Mouse (Mus musculus) stomach, postnatal 0 days (tissue): Measurements from ENCODE around the gene Tmem189. TPM values are rescaled to one million over a fixed set of nuclear protein-coding genes. Genes with fewer than 3 reads are reported as not detected.
A peak's percentile ranks its signal among the peaks of the same experiment; 100 is the strongest.
"Not testable (repeated sequence)": the region's sequence is repeated elsewhere in the genome, so short reads cannot be mapped to it uniquely, and the experiment has no call there.

ENCODE experiments used
- ATAC-seq: fragments of 200-750 bp; cut with Nextera tagmentation; 2 replicates; pipeline ENCODE4 v1.8.0; 2017; ENCODE audit not compliant: low FRiP score, low TSS enrichment
- DNase-seq: peaks from one replicate; pipeline ENCODE4 v3.0.0-alpha.2; 2016; ENCODE audit warnings: low spot score
- H3K27ac ChIP-seq: fragments of 300-500 bp; sonication (generic); replicated peaks from 2 replicates; pipeline ENCODE4 v1.5.1; 2014; ENCODE audit warnings: mild to moderate bottlenecking, control low read depth
- H3K27me3 ChIP-seq: fragments of 300-500 bp; sonication (generic); 2 replicates; pipeline ENCODE4 v1.6.1; 2014; ENCODE audit warnings: low read length; ENCODE audit not compliant: control insufficient read depth, insufficient read depth
- H3K36me3 ChIP-seq: fragments of 300-500 bp; sonication (generic); 2 replicates; pipeline ENCODE4 v1.6.1; 2014; ENCODE audit warnings: low read length, mixed read lengths; ENCODE audit not compliant: control insufficient read depth, insufficient read depth
- H3K4me1 ChIP-seq: fragments of 300-500 bp; sonication (generic); replicated peaks from 2 replicates; pipeline ENCODE4 v1.6.1; 2014; ENCODE audit warnings: antibody characterized with exemption; ENCODE audit not compliant: control insufficient read depth, insufficient read depth
- H3K4me2 ChIP-seq: fragments of 300-500 bp; sonication (generic); replicated peaks from 2 replicates; pipeline ENCODE4 v1.6.1; 2014; ENCODE audit warnings: low read depth, mild to moderate bottlenecking, control low read depth, moderate library complexity
- H3K4me3 ChIP-seq: fragments of 300-500 bp; sonication (generic); 2 replicates; pipeline ENCODE4 v1.5.1; 2014; ENCODE audit warnings: low read depth, low read length, control low read depth
- H3K9ac ChIP-seq: fragments of 300-500 bp; sonication (generic); 2 replicates; pipeline ENCODE4 v1.6.1; 2014; ENCODE audit warnings: mild to moderate bottlenecking, low read length, control low read depth, mixed read lengths
- H3K9me3 ChIP-seq: fragments of 300-500 bp; sonication (generic); 2 replicates; pipeline ENCODE4 v1.6.1; 2016; ENCODE audit warnings: low read length; ENCODE audit not compliant: control insufficient read depth
- CTCF ChIP-seq: IDR thresholded peaks from 2 replicates; pipeline ENCODE4 v1.5.1; 2016; ENCODE audit warnings: antibody characterized with exemption, low read depth, mild to moderate bottlenecking, moderate library complexity
- EP300 ChIP-seq: optimal IDR thresholded peaks from 2 replicates; pipeline ENCODE3; 2016; ENCODE audit warnings: antibody characterized with exemption
- WGBS: fragments of 180-500 bp; shearing (Covaris S2); extraction: QIAGEN DNeasy Blood & Tissue Kit; methylation state at CpG from one replicate; pipeline ENCODE4 v1.1.7; 2014; 5-methylcytosine and 5-hydroxymethylcytosine counted together
- polyA plus RNA-seq: library from polyadenylated mRNA; unstranded; fragments of >200 nt; fragmentation: Nextera tagmentation; extraction: Ambion mirVana; gene quantifications from 2 replicates; pipeline ENCODE4 v1.2.1, GENCODE M21; 2015

Tmem189 gene
- polyA plus RNA-seq, 1 experiment from 2014 or later: 74.6 TPM

GRCm38 (mm10) chr2:167613335-167613734 lies 76.3 kb downstream of the Tmem189 start:
- H3K36me3 ChIP-seq: peaks cover 24% of the 10 kb centered on the region
- not testable (repeated sequence) for H3K4me1 ChIP-seq, H3K9me3 ChIP-seq, H3K27me3 ChIP-seq, ATAC-seq, H3K4me2 ChIP-seq, H3K27ac ChIP-seq, H3K9ac ChIP-seq, H3K4me3 ChIP-seq, DNase-seq
- WGBS: 96% methylated on average over 7 of the region's 7 CpGs
- peak; percentile 50 for TF ChIP-seq CTCF

GRCm38 (mm10) chr2:167612122-167612521 lies 77.5 kb downstream of the Tmem189 start:
- peaks cover 23% of the 10 kb centered on the region for H3K36me3 ChIP-seq
- no peak for DNase-seq
- ATAC-seq: 0 out of 2 replicates have a peak, but pooled peaks have one; percentile 13
- no peaks in the 10 kb centered on the region for H3K27me3 ChIP-seq
- H3K27ac ChIP-seq: no peak overlapping the region
- no peaks in the 10 kb centered on the region for H3K4me1 ChIP-seq
- H3K4me2 ChIP-seq: no peak overlapping the region
- WGBS: 86% methylated on average over 14 of the region's 14 CpGs
- no peak overlapping the region for H3K9ac ChIP-seq
- no peak overlapping the region for H3K4me3 ChIP-seq
- no peaks in the 10 kb centered on the region for H3K9me3 ChIP-seq
- TF ChIP-seq CTCF (no peak), EP300 (no peak)

DNA sequence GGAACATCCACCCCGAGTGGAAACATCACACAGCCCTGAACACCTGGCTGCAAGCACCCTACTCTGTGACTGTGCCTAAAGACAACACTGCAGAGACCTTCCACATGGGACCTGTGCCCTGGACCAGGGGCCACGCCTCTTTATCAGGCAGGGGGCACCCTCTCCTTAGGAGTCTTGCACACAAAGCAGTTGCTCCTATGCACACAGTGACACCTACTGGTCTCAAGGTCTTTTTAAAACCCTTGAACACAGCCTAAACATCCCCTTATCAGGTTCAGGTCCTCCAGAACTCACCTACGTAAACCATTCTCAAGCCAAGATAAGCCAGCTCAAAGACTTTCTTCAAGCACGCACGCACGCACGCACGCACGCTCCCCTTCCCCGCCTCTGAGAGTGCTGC lies 78.3 kb downstream of the Tmem189 start:
- Histone ChIP-seq H3K4me1 (no peaks in the 10 kb centered on the region), H3K4me3 (no peak overlapping the region), H3K9ac (no peak overlapping the region), H3K36me3 (peaks cover 15% of the 10 kb centered on the region), H3K27ac (no peak overlapping the region), H3K9me3 (no peaks in the 10 kb centered on the region), H3K27me3 (no peaks in the 10 kb centered on the region), H3K4me2 (no peak overlapping the region)
- TF ChIP-seq EP300 (no peak), CTCF (peak; percentile 60)
- ATAC-seq: 0 out of 2 replicates have a peak, but pooled peaks have one; percentile 3
- DNase-seq: no peak
- WGBS: 78% methylated on average over 10 of the region's 10 CpGs

DNA sequence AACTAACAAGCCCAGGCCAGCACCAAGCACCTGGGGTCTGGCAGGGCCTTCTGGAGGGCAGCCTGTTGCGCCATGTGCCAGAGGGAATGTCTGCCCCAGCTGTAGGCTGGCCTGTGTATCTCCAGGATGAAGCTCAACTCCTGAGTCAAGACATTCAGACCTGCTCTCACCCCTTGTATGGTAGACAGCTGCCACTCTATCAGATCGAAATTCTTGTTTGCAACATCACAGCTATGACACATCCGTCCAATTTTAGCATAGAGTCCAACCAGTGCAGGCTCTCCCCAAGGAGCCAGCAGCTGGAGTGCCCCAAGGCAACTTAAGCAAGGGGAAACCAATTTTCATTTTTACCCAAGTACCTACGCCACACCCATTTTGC lies 82.9 kb downstream of the Tmem189 start:
- no peaks in the 10 kb centered on the region for H3K27me3 ChIP-seq
- no peak for TF ChIP-seq CTCF
- no peak for TF ChIP-seq EP300
- no peak overlapping the region for H3K4me3 ChIP-seq
- WGBS: 79% methylated on average over 4 of the region's 4 CpGs
- no peaks in the 10 kb centered on the region for H3K4me1 ChIP-seq
- H3K36me3 ChIP-seq: no peaks in the 10 kb centered on the region
- H3K9me3 ChIP-seq: no peaks in the 10 kb centered on the region
- no peak for DNase-seq
- H3K9ac ChIP-seq: no peak overlapping the region
- ATAC-seq: no peak
- no peak overlapping the region for H3K4me2 ChIP-seq
- no peak overlapping the region for H3K27ac ChIP-seq

GRCm38 (mm10) chr2:167605817-167606744 lies 83.5 kb downstream of the Tmem189 start:
- DNase-seq (no peak), ATAC-seq (no peak)
- Histone ChIP-seq H3K4me2 (no peak overlapping the region), H3K27me3 (no peaks in the 10 kb centered on the region), H3K9ac (no peak overlapping the region), H3K27ac (no peak overlapping the region), H3K9me3 (no peaks in the 10 kb centered on the region), H3K4me1 (no peaks in the 10 kb centered on the region), H3K36me3 (no peaks in the 10 kb centered on the region), H3K4me3 (no peak overlapping the region)
- TF ChIP-seq CTCF: no peak
- no peak for TF ChIP-seq EP300
- 65% methylated on average over 17 of the region's 17 CpGs for WGBS

DNA sequence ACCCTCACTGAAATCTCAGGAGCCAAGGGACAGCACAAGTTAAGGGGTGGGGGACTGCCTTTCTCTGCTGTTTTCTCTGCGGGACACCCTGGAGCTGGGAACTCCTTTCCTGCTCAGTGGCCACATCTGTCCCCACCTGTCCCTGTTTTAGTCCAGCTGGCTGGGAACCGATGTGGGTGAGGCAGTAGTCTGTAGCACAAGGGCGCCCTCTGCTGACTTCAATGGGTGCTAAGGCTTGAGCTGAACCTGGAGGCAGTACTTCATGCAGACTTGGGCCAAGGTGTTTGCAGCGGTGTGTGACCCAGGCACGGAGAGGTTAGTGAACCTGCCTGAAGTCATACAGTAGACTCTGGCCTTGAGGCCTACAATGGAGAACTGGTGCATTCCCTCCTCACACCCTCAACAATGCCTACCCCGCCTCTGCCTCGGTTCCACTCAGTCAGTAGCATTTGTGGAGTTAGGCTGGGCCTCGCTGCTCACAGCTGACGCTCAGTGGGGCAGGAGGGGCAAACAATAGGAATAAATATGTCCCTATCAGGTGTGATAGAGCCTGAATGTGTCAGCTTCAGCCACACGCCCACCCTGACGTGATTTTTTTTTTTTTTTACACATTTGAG lies 84.3 kb downstream of the Tmem189 start:
- Histone ChIP-seq H3K9ac (no peak overlapping the region), H3K36me3 (no peaks in the 10 kb centered on the region), H3K27ac (no peak overlapping the region), H3K9me3 (no peaks in the 10 kb centered on the region), H3K4me3 (no peak overlapping the region), H3K4me2 (no peak overlapping the region), H3K4me1 (no peaks in the 10 kb centered on the region), H3K27me3 (no peaks in the 10 kb centered on the region)
- TF ChIP-seq EP300 (no peak), CTCF (peak; percentile 99)
- DNase-seq: peak; percentile 91
- peak; percentile 80 for ATAC-seq
- WGBS: 25% methylated on average over 11 of the region's 11 CpGs
